Mouse (Mus musculus): ENCODE data around the gene Kcnn3.

The Kcnn3 gene

GRCm38 (mm10) chr3:89520618-89521502, 896 bp downstream of the Kcnn3 start:
- DNase-seq (ENCODE audit: low spot score in 2 of 2) = no peak

- DNase-seq (ENCODE audit: low spot score in 2 of 2) = no peak
Measured at GRCm38 (mm10) chr3:89521503-89521854, 1.5 kb downstream of the Kcnn3 start.

- no peak for DNase-seq (ENCODE audit: low spot score in 2 of 2)
Measured at GRCm38 (mm10) chr3:89522450-89523128, 2.6 kb downstream of the Kcnn3 start.

GRCm38 (mm10) chr3:89526298-89527090, 6.5 kb downstream of the Kcnn3 start:
- peak in 1 of 2 experiments; percentile 52 for DNase-seq (ENCODE audit: low spot score in 2 of 2)

- no peak for DNase-seq (ENCODE audit: low spot score in 2 of 2)
Measured at GRCm38 (mm10) chr3:89529796-89530195, 9.8 kb downstream of the Kcnn3 start.

GRCm38 (mm10) chr3:89534566-89535097, 14.7 kb downstream of the Kcnn3 start:
- DNase-seq (ENCODE audit: low spot score in 2 of 2) = no peak

GRCm38 (mm10) chr3:89535147-89535546, 15.2 kb downstream of the Kcnn3 start:
- DNase-seq (ENCODE audit: low spot score in 2 of 2) = no peak

- no peak for DNase-seq (ENCODE audit: low spot score in 2 of 2)
Measured at GRCm38 (mm10) chr3:89539036-89539739, 19.2 kb downstream of the Kcnn3 start.

GRCm38 (mm10) chr3:89539740-89540370, 19.9 kb downstream of the Kcnn3 start:
- no peak for DNase-seq (ENCODE audit: low spot score in 2 of 2)

GRCm38 (mm10) chr3:89540371-89540743, 20.4 kb downstream of the Kcnn3 start:
- DNase-seq (ENCODE audit: low spot score in 2 of 2) = no peak

GRCm38 (mm10) chr3:89546951-89547350, 27.0 kb downstream of the Kcnn3 start:
- no peak for DNase-seq (ENCODE audit: low spot score in 2 of 2)

- DNase-seq (ENCODE audit: low spot score in 2 of 2) = no peak
Measured at GRCm38 (mm10) chr3:89548805-89549204, 28.8 kb downstream of the Kcnn3 start.

GRCm38 (mm10) chr3:89549488-89549887, 29.5 kb downstream of the Kcnn3 start:
- peak in 1 of 2 experiments; percentile 6 for DNase-seq (ENCODE audit: low spot score in 2 of 2)

GRCm38 (mm10) chr3:89551880-89552279, 31.9 kb downstream of the Kcnn3 start:
- DNase-seq (ENCODE audit: low spot score in 2 of 2) = no peak

- no peak for DNase-seq (ENCODE audit: low spot score in 2 of 2)
Measured at GRCm38 (mm10) chr3:89553432-89553831, 33.5 kb downstream of the Kcnn3 start.

GRCm38 (mm10) chr3:89553946-89554345, 34.0 kb downstream of the Kcnn3 start:
- DNase-seq (ENCODE audit: low spot score in 2 of 2) = no peak

GRCm38 (mm10) chr3:89554587-89554986, 34.6 kb downstream of the Kcnn3 start:
- DNase-seq (ENCODE audit: low spot score in 2 of 2) = no peak

- DNase-seq (ENCODE audit: low spot score in 2 of 2) = no peak
Measured at GRCm38 (mm10) chr3:89557811-89558210, 37.8 kb downstream of the Kcnn3 start.

- DNase-seq (ENCODE audit: low spot score in 2 of 2) = no peak
Measured at GRCm38 (mm10) chr3:89558972-89559910, 39.3 kb downstream of the Kcnn3 start.

GRCm38 (mm10) chr3:89561386-89561785, 41.4 kb downstream of the Kcnn3 start:
- no peak for DNase-seq (ENCODE audit: low spot score in 2 of 2)

Measured in urinary bladder, adult 18-20 months (tissue).